Mouse (Mus musculus) adrenal gland, postnatal 10 days (tissue): ENCODE data around the gene Cyp2d22. TPM values are rescaled to one million over a fixed set of nuclear protein-coding genes. Genes with fewer than 3 reads are reported as not detected.

ENCODE experiments used
- microRNA-seq: library from miRNA; unstranded; fragments of <30 nt; microRNA quantifications from one replicate; pipeline ENCODE4 v1.2.0, GENCODE M21; 2021
- total RNA-seq, 2 experiments: library from RNA; stranded (reverse); gene quantifications; 2 replicates each; pipeline ENCODE4 v1.2.3; 2021

The Cyp2d22 gene
- total RNA-seq, 2 experiments from 2014 or later, result 32.2 to 35.4 TPM

Small RNAs within 50 kb of the gene (microRNA-seq; reads per million reads assigned to microRNA genes)
- gene Gm25990, result not detected
- not detected for gene Gm27331
- not detected for gene Mir7684

Other genes with a start within 250 kb of the Cyp2d22 start
- 10 to 100 TPM; 44.6 to 47.5 TPM for gene Srebf2, start 233.1 kb downstream of the Cyp2d22 start, total RNA-seq
- gene Shisa8, start 167.4 kb downstream of the Cyp2d22 start, total RNA-seq, result under 1 TPM; 0.12 to 0.45 TPM
- gene Tnfrsf13c, start 155.9 kb downstream of the Cyp2d22 start, total RNA-seq, result 1 to 10 TPM; 2.1 to 2.7 TPM
- 10 to 100 TPM; 11.7 to 12.0 TPM for gene Cenpm, start 135.5 kb downstream of the Cyp2d22 start, total RNA-seq
- gene 1500009C09Rik, start 127.9 kb downstream of the Cyp2d22 start, total RNA-seq, result under 1 TPM; 0.27 to 1.00 TPM
- gene Sept3, start 105.4 kb downstream of the Cyp2d22 start, total RNA-seq, result 1 to 10 TPM; 3.5 to 6.0 TPM
- gene Wbp2nl, start 81.3 kb downstream of the Cyp2d22 start, total RNA-seq, result under 1 TPM in 1 of 2 experiments, not detected in 1; 0.48 TPM
- 10 to 100 TPM; 57.0 to 62.5 TPM for gene Naga, start 41.3 kb downstream of the Cyp2d22 start, total RNA-seq
- 1 to 10 TPM; 3.5 to 3.7 TPM for gene Pheta2, start 41.3 kb downstream of the Cyp2d22 start, total RNA-seq
- gene Smdt1, start 41.3 kb downstream of the Cyp2d22 start, total RNA-seq, result 100 to 1,000 TPM; 159 to 168 TPM
- 100 to 1,000 TPM; 629 to 669 TPM for gene Ndufa6, start 25.9 kb downstream of the Cyp2d22 start, total RNA-seq
- under 1 TPM in 1 of 2 experiments, not detected in 1; 0.69 TPM for gene Cyp2d11, start 13.8 kb upstream of the Cyp2d22 start, total RNA-seq
- 10 to 100 TPM; 28.6 to 68.7 TPM for gene Cyp2d10, start 26.9 kb upstream of the Cyp2d22 start, total RNA-seq
- 1 to 10 TPM; 5.8 to 9.9 TPM for gene Cyp2d9, start 53.2 kb upstream of the Cyp2d22 start, total RNA-seq
- under 1 TPM in 1 of 2 experiments, not detected in 1; 0.27 TPM for gene Cyp2d12, start 174.8 kb upstream of the Cyp2d22 start, total RNA-seq
- gene Cyp2d34, start 240.7 kb upstream of the Cyp2d22 start, total RNA-seq, result not detected